Mouse (Mus musculus) adrenal gland, postnatal 25 days (tissue): ENCODE results near the gene Pdcd11. TPM values are rescaled to one million over a fixed set of nuclear protein-coding genes. Genes with fewer than 3 reads are reported as not detected.
"Not testable (repeated sequence)": the region's sequence is repeated elsewhere in the genome, so short reads cannot be mapped to it uniquely, and the experiment has no call there.

Experiments used
- DNase-seq: peaks from one replicate; pipeline ENCODE4 v3.0.0; 2021; ENCODE audit warnings: mixed read lengths
- total RNA-seq: library from RNA; stranded (reverse); gene quantifications from 2 replicates; pipeline ENCODE4 v1.2.3, GENCODE M21; 2021

Pdcd11 gene
- total RNA-seq, 1 experiment from 2014 or later = 26.0 TPM

DNA sequence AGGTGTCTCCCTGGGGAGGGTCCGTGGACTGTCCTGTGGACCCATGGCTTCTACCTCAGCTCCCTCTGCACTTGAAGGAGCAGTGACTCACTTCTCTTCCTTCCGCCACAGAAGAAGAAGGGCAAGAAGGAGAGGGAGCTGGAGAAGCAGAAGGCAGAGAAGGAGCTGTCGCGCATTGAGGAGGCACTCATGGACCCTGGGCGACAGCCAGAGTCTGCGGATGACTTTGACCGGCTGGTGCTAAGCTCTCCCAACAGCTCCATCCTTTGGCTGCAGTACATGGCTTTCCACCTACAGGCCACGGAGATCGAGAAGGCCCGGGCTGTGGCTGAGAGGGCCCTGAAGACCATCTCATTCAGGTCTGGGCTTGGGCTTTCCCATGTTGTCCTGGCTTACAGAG lies 37.6 kb downstream of the Pdcd11 start:
- no peak for DNase-seq

DNA sequence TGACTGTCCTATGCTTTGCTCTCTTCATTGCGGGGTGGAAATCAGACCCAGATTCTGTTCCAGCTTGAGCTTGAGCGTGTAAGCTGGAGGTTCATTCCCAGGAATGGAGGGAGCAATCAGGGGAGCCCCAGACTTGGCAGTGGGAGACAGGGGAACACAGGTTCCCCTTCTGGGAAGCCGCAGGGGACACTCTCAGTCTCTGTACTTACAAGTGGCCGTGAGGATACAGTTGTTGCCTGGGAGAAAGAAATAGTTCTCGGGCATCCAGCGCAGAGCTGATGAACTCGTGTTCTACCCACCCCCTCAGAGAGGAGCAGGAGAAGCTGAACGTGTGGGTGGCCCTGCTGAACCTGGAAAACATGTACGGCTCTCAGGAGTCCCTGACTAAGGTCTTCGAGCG lies 38.3 kb downstream of the Pdcd11 start:
- no peak for DNase-seq

DNA sequence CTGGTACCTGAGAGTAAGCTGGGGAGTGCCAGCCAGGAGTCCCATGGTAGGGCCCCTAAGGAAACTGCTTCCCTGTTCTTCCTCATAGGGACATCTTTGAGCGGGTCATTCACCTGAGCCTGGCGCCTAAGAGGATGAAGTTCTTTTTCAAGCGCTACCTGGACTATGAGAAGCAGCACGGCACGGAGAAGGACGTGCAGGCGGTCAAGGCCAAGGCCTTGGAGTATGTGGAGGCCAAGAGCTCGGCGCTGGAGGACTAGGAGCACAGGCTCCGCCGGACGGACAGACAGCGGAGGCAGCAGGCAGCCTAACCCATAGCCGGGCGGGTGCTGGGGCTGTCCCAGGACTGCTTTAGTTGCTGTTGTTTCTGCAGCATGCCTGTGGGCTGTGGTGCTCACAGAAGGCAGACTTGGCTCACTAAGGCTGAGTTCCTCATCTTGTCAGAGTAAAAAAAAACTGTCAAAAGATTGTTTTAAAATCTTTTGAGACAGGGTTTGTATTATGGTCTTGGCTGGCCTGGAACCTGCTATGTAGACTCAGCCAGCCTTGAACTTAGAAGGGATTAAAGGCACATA lies 40.1 kb downstream of the Pdcd11 start:
- no peak for DNase-seq

DNA sequence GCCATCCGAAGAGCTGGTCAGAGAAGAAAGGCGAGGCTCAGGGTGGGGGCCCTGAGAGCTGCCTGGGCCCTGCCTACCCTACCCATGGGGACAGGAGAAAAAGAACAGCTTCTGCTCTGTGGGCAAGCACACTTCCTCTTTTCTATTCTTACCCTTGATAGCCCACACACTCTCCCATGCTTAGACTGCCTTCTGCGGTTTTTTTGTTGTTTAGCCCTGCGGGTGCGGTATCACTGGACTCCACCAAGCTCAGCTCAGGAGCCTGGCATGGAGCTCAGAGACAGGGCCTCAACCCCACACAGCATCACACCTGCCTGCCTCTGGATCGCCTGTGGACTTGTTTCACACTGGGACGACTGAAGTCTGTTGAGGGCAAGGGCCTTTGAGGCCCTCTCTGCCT lies 42.6 kb downstream of the Pdcd11 start:
- DNase-seq = no peak

DNA sequence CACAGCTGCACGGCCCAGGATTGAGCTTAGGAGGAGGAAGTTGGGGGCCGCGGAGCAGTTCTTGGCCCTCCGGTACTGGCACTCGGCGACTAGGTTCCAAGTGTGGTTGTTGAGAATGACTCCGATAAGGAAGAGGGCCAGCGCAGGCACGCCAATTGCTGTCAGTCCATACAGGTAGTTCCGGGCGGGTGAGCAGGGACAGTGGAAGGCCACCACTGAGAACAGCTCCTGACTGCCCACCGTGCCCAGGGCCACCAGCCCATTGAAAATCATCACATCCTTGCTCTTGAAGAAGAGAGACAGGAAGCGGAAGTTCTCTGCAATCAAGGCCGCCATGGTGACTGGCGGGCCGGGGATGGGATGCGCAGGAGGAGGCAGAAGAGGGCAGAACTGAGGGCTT lies 45.0 kb downstream of the Pdcd11 start:
- no peak for DNase-seq

DNA sequence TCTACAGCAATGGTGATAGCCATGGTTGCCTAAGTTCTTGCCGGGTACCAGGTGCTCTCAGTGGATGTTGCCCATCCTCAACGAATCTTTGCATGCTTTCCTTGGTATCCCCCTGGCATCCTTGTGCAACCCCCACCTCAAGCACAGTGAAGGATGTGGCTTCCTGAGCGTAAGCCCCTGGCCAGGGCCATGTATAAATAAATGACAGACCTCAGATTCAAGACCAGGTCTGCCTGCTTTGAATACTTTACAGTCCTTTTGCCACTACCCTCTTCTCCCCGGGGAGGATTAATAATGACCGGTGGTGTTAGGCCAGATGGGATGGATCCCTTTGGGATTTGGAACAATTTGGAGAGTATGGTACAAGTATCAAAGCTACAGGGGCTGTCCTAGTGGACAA lies 45.6 kb downstream of the Pdcd11 start:
- no peak for DNase-seq

DNA sequence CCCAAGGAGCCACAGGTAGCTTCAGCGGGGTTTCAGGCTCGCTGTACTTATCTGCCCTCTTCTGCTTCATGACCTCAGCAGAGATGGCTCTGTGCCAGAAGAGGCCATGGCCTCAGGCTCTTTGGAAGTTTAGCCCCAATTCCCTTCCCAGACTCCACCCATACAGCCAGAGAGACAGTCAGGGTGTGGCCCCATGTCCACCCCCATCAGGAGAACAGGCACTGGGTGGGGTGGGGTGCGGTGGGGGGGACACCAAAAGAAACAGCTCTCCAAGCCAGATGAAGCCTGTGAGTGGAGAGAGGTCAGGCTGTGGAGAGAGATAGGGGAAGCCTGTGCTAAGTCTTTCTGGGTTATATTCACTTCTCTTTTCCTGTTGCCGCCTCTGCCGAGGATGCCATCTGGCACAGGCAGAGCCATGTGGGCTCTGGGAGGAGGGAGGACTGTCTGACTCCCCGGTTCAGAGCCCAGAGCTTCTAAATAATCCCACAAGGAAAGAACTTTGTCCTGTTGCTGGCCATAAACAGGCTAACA lies 46.5 kb downstream of the Pdcd11 start:
- DNase-seq = peak; percentile 57

DNA sequence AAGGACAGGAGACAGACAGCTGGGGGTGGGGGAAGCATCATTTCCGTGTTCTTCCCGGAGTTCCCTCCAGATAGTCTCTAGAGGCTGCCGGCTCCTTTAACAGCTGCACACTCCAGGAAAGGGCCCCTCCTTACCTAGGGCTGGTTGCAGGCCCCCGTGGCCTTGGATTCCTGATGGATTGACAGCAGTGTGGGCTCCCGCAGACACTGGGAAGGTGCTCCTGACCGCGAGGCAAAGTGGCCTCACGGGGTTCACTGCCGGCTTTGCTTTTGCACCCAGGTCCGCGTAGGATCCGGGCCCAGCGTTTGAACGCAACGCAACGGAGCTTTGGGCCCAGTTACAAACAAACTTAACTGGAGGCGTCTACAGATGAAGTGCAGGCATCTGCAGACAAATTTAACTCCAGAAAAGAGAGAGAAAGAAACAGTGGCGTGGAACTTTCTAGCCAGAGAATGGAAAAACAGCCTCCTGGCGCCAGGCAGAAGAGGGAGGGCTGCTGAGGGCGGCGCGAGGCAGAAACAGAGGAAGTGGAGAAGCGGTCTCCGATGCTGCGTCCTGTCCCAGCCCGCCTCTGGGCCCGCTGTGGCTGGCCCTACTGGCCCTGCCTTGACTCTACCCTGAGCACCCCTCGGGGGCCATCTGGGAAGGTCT lies 47.3 kb downstream of the Pdcd11 start, which contains the start of gene Calhm2:
Gene Calhm2, minus strand, starts transcription at position 524 of the 651 bp plus-strand sequence.
- DNase-seq = peak; percentile 52

DNA sequence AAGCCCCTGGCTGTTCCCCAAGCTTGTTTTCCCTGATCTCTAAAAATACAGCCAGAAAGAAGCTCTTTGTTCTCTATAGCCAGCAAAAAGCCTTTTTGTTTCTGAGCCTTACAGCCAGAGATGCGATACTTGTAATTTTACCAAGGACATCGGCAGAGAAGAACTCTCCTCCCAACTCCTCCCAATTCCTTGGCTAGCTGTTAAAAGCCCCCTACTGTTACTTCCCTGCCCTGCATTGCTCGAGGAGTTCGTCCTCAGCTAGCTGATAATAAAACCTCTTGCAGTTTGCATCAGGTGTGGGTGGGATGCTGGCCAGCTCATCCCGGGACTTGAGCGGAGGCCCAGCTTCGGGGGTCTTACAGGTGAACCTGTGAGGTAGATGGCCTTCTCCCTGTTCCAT lies 49.0 kb downstream of the Pdcd11 start:
- DNase-seq = not testable (repeated sequence)

DNA sequence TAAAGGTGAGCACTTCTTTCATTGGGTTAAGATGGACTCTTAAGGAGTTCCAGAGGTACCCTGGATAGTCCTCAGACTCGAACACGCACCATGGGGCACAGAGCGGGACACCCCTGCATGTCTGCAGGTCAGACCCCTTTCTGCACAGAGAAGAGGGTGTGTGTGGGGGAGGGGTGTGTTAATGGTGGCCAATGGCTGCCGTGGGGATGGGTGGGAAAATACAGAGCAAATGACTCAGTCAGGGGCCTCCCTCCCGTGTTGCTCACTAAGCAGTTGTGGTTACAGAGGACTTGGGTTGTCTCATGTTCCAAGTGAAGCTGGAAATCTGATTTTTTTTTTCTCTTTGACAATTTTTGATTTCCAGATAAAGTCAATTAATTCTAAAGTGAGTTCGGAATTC lies 51.9 kb downstream of the Pdcd11 start:
- DNase-seq = no peak

DNA sequence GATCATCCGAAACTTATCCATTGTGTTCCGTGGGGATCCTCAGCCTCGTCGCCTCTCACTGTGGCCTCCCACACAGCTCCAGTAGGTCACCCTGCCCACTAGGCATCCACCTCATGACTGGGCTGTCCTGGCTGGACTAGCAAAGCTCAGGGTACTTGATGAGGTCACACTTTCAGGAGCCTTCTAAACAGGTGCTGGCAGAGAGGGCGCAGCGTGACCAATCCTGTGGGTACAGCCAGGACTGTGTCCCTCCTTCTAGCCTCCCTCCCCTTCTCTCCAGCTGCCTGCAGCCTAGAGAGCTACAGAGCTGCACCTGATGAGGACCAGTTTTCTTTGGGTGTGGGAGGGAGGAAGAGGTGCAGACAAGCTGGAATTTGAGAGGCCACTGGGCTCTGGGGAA lies 53.6 kb downstream of the Pdcd11 start, which contains the start of gene Calhm1:
Gene Calhm1, minus strand, starts transcription at position 101 of the 400 bp plus-strand sequence.
- no peak for DNase-seq

DNA sequence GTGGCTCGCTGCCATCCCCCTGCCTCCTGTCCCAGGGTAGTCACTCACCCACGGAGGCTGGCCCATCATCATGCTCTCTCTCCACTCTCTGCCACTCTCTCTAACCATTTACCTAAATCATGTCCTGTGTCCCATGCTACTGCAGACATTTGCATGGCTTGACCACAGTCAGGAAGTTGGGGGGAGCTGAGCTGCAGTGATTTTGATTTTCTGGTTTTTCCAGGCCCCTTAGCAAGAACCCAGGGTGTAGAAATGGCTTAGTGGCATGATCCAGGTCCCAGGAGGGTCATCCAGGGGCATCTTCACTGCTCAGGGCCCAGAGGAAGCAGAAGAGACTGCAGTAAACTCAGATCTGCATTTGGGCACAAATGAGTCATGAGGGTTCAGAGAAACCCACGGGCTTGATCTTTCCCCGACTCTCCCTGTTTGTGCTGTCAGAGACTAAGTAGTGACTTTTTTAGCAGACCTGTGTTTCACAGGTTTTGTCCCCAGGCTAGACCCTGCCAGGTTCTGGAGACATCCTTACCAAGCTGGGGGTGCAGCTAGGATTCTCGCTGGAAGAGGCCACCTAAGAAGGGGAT lies 57.8 kb downstream of the Pdcd11 start:
- no peak for DNase-seq

DNA sequence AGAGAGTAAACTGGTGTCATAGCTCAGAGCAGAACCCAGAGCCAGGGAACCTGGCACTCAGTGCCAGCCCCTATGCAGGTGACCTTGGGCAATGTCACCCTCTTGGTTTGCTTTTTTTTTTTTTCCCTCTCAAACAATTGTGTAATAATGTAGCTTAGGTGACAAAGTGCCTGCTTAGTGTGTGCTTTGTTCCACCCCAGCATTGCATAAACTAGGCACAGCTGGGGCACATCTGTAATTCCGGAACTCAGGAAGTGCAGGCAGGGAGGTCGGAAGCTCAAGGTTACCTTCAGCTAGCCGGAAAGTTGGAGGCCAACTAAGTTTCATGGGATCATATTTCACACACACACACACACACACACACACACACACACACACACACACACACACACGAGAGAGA lies 59.3 kb downstream of the Pdcd11 start:
- DNase-seq = no peak

DNA sequence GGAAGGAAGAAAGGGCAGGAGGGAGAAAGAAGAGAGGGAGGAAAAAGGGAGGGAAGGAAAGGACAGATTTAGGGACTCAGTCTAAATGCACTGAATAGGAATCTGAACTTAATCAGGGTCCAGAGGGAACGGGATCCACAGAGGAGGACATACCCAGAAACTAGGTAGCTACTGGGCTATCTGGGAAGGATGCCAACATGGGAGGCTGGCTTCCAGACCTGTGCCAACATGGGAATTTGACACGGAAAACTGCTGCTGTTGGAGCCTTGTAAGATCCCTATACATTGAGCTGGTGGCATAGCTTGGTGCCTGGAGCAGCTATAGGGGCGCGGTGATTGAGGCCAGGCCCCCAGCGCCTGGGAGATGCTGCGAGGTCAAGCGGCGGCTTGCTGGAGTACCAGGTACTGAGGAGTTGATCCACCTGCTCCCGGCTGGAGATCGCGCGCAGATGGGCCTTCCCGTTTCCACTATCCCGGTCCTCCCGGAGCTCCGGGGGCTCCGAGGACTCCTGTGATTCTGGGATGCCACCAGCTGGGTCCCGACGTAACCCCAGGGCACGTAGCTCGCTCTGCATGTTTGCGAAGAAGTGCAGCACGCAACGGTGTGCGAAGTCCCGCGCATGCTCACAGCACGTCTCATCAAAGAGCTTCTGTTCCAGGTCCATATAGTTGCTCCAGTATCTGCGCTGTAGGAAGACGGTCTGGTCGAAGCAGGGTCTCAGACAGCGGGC lies 60.9 kb downstream of the Pdcd11 start:
- DNase-seq = no peak

DNA sequence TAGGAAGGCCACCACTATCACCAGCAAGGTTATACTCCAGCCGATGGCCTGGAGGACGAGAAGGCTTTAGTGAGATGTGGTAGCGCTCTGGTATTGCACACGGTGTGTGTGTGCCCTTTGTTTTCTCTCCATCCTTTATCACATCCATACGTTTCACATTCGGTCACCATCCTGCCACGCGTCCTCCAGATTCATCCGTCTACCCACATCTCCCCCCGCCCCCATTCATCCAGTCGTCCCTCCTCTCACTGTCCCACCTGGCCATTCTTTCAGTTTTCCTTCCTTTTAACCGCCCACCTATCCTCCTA lies 61.4 kb downstream of the Pdcd11 start:
- no peak for DNase-seq

DNA sequence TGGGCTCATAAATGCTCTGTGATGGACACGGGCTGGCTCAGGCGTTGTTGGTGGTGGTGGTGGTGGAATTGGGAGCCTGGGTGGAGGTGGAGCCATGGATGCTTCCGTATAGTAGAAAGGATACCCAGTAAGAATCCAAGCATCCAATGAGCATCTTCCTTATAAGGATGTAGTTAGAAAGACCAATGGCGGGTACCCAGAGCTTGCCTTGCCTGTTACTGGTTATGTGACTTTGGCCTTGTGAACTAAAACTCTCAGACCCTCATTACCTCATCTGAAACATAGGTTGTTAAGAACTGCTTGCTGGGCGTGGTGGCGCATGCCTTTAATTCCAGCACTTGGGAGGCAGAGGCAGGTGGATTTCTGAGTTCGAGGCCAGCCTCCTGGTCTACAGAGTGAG lies 63.2 kb downstream of the Pdcd11 start:
- DNase-seq = no peak

DNA sequence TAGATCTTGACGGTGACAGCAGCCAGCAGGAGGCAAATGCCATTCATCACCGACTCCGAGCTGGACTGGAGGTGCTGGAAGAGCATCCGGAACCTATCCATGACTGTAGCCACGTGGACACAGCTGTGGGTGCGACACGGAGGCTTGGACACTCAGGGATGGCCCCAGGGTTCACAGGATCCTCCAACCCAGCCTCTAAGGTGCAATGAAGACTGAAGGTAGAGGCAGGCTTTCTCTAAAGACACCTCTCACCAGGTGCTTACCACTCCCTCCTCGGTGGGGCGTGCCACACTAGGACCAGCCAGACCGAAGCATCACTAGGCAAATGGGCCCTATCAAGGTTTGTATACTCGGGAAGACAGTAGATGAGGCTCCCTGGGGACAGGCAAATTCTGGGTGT lies 67.1 kb downstream of the Pdcd11 start, which contains the start of gene Calhm3:
Gene Calhm3, minus strand, starts transcription at position 101 of the 400 bp plus-strand sequence.
- DNase-seq = no peak

DNA sequence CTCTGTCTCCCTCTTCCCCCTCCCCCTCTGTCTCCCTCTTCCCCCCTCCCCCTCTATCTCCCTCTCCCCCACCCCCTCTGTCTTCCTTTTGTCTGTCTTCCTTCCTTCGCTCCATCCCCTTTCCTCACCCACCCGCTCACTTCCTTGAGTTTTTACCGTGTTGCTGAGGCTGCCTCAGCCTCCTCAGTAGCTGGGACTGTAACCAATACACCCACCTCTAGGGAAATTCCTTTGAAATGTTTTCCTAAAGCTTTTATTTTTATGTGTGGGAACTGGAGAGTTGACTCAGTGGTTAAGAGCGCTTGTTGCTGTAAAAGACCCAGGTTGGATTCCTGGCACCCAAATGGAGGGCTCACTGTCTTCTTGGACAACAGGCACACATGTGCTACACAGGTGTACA lies 71.1 kb downstream of the Pdcd11 start:
- no peak for DNase-seq

DNA sequence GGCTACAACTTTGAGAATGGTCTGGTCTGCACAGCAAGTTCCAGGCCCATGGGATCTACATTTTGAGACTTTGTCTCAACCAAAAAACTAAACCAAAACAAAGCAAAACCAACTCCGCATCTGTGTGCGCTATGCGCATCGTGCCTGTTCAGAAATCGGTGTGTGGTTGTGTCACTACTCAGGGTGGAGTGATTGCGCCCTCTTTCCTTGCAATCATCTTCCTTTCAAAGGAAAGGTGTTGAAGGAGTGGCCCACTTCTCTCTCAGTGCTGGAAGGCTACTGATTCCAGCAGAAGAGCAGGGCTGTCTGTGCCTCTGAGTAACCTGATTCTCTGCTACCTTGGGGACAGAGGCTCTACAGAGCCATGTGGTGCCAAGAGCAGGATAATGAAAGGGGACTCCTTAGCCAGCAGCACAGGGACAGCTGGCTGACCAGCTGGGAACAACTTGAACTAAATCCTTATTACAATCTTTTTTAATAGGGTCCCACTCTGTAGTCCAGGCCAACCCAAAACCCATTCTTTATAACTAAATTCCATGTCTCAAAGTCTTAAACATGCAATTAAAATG lies 72.7 kb downstream of the Pdcd11 start:
- no peak for DNase-seq

DNA sequence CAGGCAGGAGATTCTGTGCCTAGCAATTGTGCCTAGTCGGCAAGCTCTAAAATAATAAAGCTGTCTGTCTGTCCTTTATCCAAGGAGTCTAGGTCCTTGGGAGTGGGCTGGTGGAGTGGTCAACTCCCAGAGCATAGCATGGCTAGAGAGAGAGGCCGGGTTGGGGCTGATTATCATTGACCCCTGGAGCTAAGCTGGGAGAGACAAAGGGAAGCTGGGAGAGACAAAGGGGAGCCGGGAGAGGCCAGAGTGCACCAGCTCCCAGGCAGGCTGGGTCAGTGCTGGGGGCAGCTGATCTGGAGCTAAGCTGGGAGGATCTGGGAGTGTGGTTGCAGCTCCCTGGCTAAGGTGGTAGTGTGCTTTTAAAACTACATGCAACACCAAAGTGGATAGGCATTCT lies 76.2 kb downstream of the Pdcd11 start:
- DNase-seq = no peak

DNA sequence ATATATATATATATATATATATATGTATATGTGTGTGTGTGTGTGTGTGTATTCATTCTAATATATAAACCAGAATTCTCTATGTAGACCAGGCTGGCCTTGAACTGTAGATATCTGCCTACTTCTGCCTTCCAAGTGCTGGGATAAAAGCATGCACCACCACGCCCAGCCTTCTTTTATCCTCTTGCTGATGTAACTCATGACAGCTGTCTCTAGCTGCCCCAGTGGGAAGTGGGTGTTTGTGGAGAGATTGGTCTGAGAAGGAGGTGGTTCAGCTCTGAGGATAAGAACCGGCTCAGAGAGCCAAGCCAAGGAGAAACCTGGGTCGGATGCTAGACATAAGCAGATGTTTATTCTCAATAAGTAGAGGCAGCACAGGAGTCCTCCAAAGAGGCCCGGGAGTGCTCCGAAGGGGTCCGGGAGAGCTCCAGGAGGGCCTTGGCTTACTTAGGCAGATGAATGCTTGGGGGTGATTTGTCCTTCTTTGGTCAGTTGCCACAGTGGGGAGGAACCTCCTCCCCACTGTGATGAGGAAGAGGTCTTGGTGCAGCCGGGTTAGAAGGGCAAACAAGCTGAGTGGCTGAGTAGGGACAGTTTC lies 77.1 kb downstream of the Pdcd11 start:
- no peak for DNase-seq

DNA sequence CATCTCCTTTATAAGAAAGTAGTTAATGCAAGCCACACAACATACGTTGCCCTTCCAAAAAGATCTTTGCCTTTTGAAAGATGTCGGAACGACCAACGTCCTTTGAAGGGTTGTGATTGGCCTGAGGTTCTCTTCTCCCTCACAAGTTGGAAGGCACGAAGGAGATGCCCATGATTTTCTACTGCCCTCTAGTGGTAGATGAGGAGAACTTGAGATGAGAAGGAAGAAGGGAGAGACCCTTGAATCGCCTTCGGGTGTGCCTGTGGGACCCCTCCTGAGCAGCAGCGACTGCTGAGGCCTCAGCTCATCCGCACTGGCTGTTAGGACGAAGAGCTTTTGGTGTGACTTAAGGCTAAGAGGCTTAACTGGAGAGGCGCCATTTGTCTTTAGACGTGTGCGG lies 77.7 kb downstream of the Pdcd11 start:
- DNase-seq = no peak
